Mouse (Mus musculus): ENCODE measurements at regions not wholly inside any gene's neighbourhood (a gene's known extent, or its start where the extent isn't known, plus 50 kb on each side); places are given as distances from the start of the nearest gene placed in this dataset.

- Histone ChIP-seq H3K27ac (no peak overlapping the region), H3K36me3 (replicated peaks) (no peaks in the 10 kb centered on the region), H3K9me3 (no peaks in the 10 kb centered on the region), H3K4me3 (no peak overlapping the region), H3K4me1 (no peaks in the 10 kb centered on the region), H3K27me3 (ENCODE audit: poor library complexity, severe bottlenecking) (no peaks in the 10 kb centered on the region)
- WGBS, result 90% methylated on average over 9 of the region's 9 CpGs
- no peak for DNase-seq (ENCODE audit: extremely low spot score, low spot score)
Measured at GRCm38 (mm10) chr10:24448001-24448561, 147.2 kb upstream of the Ccn2 start.

GRCm38 (mm10) chr10:24453507-24453906, 141.7 kb upstream of the Ccn2 start:
- WGBS, result 86% methylated on average over 4 of the region's 4 CpGs
- Histone ChIP-seq H3K27ac (no peak overlapping the region), H3K4me3 (no peak overlapping the region), H3K36me3 (replicated peaks) (no peaks in the 10 kb centered on the region), H3K9me3 (no peaks in the 10 kb centered on the region), H3K4me1 (no peaks in the 10 kb centered on the region), H3K27me3 (ENCODE audit: poor library complexity, severe bottlenecking) (no peaks in the 10 kb centered on the region)
- DNase-seq (ENCODE audit: extremely low spot score, low spot score), result no peak

GRCm38 (mm10) chr10:24458667-24459066, 136.6 kb upstream of the Ccn2 start:
- Histone ChIP-seq H3K4me3 (no peak overlapping the region), H3K27me3 (ENCODE audit: poor library complexity, severe bottlenecking) (no peaks in the 10 kb centered on the region), H3K36me3 (replicated peaks) (no peaks in the 10 kb centered on the region), H3K9me3 (no peaks in the 10 kb centered on the region), H3K27ac (no peak overlapping the region), H3K4me1 (no peaks in the 10 kb centered on the region)
- DNase-seq (ENCODE audit: extremely low spot score, low spot score), result no peak
- 78% methylated on average over 2 of the region's 2 CpGs for WGBS

GRCm38 (mm10) chr10:24463873-24464272, 131.4 kb upstream of the Ccn2 start:
- no peak for DNase-seq (ENCODE audit: extremely low spot score, low spot score)
- Histone ChIP-seq H3K9me3 (no peaks in the 10 kb centered on the region), H3K4me1 (no peaks in the 10 kb centered on the region)

GRCm38 (mm10) chr10:24464377-24464776, 130.9 kb upstream of the Ccn2 start:
- H3K4me1 ChIP-seq, result no peaks in the 10 kb centered on the region
- WGBS, result 85% methylated on average over 3 of the region's 3 CpGs
- H3K27me3 ChIP-seq (ENCODE audit: poor library complexity, severe bottlenecking), result no peaks in the 10 kb centered on the region
- DNase-seq (ENCODE audit: extremely low spot score, low spot score), result no peak
- H3K27ac ChIP-seq, result no peak overlapping the region
- no peaks in the 10 kb centered on the region for H3K9me3 ChIP-seq
- no peaks in the 10 kb centered on the region for H3K36me3 ChIP-seq (replicated peaks)
- no peak overlapping the region for H3K4me3 ChIP-seq

More at GRCm38 (mm10) chr10:24463873-24464272, 131.4 kb upstream of the Ccn2 start:
- Histone ChIP-seq H3K4me3 (no peak overlapping the region), H3K27me3 (ENCODE audit: poor library complexity, severe bottlenecking) (no peaks in the 10 kb centered on the region), H3K36me3 (replicated peaks) (no peaks in the 10 kb centered on the region), H3K27ac (no peak overlapping the region)
- 90% methylated on average over 1 of the region's 1 CpGs for WGBS

- WGBS, result 92% methylated on average over 1 of the region's 1 CpGs
- Histone ChIP-seq H3K27ac (no peak overlapping the region), H3K4me3 (no peak overlapping the region), H3K36me3 (replicated peaks) (no peaks in the 10 kb centered on the region), H3K4me1 (no peaks in the 10 kb centered on the region), H3K27me3 (ENCODE audit: poor library complexity, severe bottlenecking) (no peaks in the 10 kb centered on the region), H3K9me3 (no peaks in the 10 kb centered on the region)
- no peak for DNase-seq (ENCODE audit: extremely low spot score, low spot score)
Measured at GRCm38 (mm10) chr10:24469741-24470140, 125.5 kb upstream of the Ccn2 start.

- DNase-seq (ENCODE audit: extremely low spot score, low spot score), result no peak
- H3K27ac ChIP-seq, result no peak overlapping the region
- H3K27me3 ChIP-seq (ENCODE audit: poor library complexity, severe bottlenecking), result no peaks in the 10 kb centered on the region
- no peak overlapping the region for H3K4me3 ChIP-seq
- H3K4me1 ChIP-seq, result no peaks in the 10 kb centered on the region
- WGBS, result 91% methylated on average over 2 of the region's 2 CpGs
- no peaks in the 10 kb centered on the region for H3K9me3 ChIP-seq
- H3K36me3 ChIP-seq (replicated peaks), result no peaks in the 10 kb centered on the region
Measured at GRCm38 (mm10) chr10:24471521-24471920, 123.7 kb upstream of the Ccn2 start.

GRCm38 (mm10) chr10:24476288-24476687, 119.0 kb upstream of the Ccn2 start:
- H3K4me3 ChIP-seq, result no peak overlapping the region
- no peaks in the 10 kb centered on the region for H3K36me3 ChIP-seq (replicated peaks)
- no peaks in the 10 kb centered on the region for H3K9me3 ChIP-seq
- H3K4me1 ChIP-seq, result no peaks in the 10 kb centered on the region
- no peak overlapping the region for H3K27ac ChIP-seq
- no peak for DNase-seq (ENCODE audit: extremely low spot score, low spot score)
- H3K27me3 ChIP-seq (ENCODE audit: poor library complexity, severe bottlenecking), result no peaks in the 10 kb centered on the region

- 89% methylated on average over 2 of the region's 2 CpGs for WGBS
Measured at GRCm38 (mm10) chr10:24478535-24478934, 116.7 kb upstream of the Ccn2 start.

GRCm38 (mm10) chr10:24479148-24479547, 116.1 kb upstream of the Ccn2 start:
- DNase-seq (ENCODE audit: extremely low spot score, low spot score), result no peak
- no peaks in the 10 kb centered on the region for H3K36me3 ChIP-seq (replicated peaks)
- no peak overlapping the region for H3K4me3 ChIP-seq
- 91% methylated on average over 11 of the region's 11 CpGs for WGBS
- H3K4me1 ChIP-seq, result peaks cover 6% of the 10 kb centered on the region
- no peaks in the 10 kb centered on the region for H3K9me3 ChIP-seq
- no peak overlapping the region for H3K27ac ChIP-seq
- H3K27me3 ChIP-seq (ENCODE audit: poor library complexity, severe bottlenecking), result no peaks in the 10 kb centered on the region

More at GRCm38 (mm10) chr10:24478535-24478934, 116.7 kb upstream of the Ccn2 start:
- no peaks in the 10 kb centered on the region for H3K27me3 ChIP-seq (ENCODE audit: poor library complexity, severe bottlenecking)
- H3K27ac ChIP-seq, result no peak overlapping the region
- DNase-seq (ENCODE audit: extremely low spot score, low spot score), result no peak
- no peaks in the 10 kb centered on the region for H3K4me1 ChIP-seq
- no peak overlapping the region for H3K4me3 ChIP-seq
- H3K36me3 ChIP-seq (replicated peaks), result no peaks in the 10 kb centered on the region
- no peaks in the 10 kb centered on the region for H3K9me3 ChIP-seq

GRCm38 (mm10) chr10:24481926-24482612, 113.2 kb upstream of the Ccn2 start:
- DNase-seq (ENCODE audit: extremely low spot score, low spot score), result no peak
- no peak overlapping the region for H3K27ac ChIP-seq
- no peaks in the 10 kb centered on the region for H3K27me3 ChIP-seq (ENCODE audit: poor library complexity, severe bottlenecking)
- H3K4me1 ChIP-seq, result peaks cover 16% of the 10 kb centered on the region
- no peaks in the 10 kb centered on the region for H3K36me3 ChIP-seq (replicated peaks)
- H3K4me3 ChIP-seq, result no peak overlapping the region
- H3K9me3 ChIP-seq, result no peaks in the 10 kb centered on the region
- whole genome bisulfite sequencing, result 85% methylated on average over 9 of the region's 9 CpGs

- H3K9me3 ChIP-seq, result no peaks in the 10 kb centered on the region
- DNase-seq (ENCODE audit: extremely low spot score, low spot score), result no peak
- H3K27ac ChIP-seq, result no peak overlapping the region
- no peaks in the 10 kb centered on the region for H3K27me3 ChIP-seq (ENCODE audit: poor library complexity, severe bottlenecking)
- H3K4me1 ChIP-seq, result peaks cover 16% of the 10 kb centered on the region
- WGBS, result 87% methylated on average over 3 of the region's 3 CpGs
- H3K4me3 ChIP-seq, result no peak overlapping the region
- H3K36me3 ChIP-seq (replicated peaks), result no peaks in the 10 kb centered on the region
Measured at GRCm38 (mm10) chr10:24483053-24483452, 112.2 kb upstream of the Ccn2 start.

GRCm38 (mm10) chr10:24484101-24484660, 111.1 kb upstream of the Ccn2 start:
- no peak overlapping the region for H3K27ac ChIP-seq
- DNase-seq (ENCODE audit: extremely low spot score, low spot score), result no peak
- no peaks in the 10 kb centered on the region for H3K27me3 ChIP-seq (ENCODE audit: poor library complexity, severe bottlenecking)
- no peak overlapping the region for H3K4me3 ChIP-seq
- H3K4me1 ChIP-seq, result peaks cover 16% of the 10 kb centered on the region
- WGBS, result 44% methylated on average over 5 of the region's 5 CpGs
- H3K9me3 ChIP-seq, result no peaks in the 10 kb centered on the region
- no peaks in the 10 kb centered on the region for H3K36me3 ChIP-seq (replicated peaks)

Measured in forebrain, embryonic 10.5 days (tissue).